Mouse (Mus musculus) common myeloid progenitor, adult 5-6 weeks (primary cell): Measurements from ENCODE around the gene Mrpl17. TPM values are rescaled to one million over a fixed set of nuclear protein-coding genes. Genes with fewer than 3 reads are reported as not detected.

Experiments
- total RNA-seq: library from RNA; stranded (forward); fragments of 200-1000, 187-1606 nt; gene quantifications from 2 replicates; pipeline ENCODE4 v1.2.3, GENCODE M21; 2017

The Mrpl17 gene
- total RNA-seq, 1 experiment from 2014 or later: 53.7 TPM

Other genes with a start within 250 kb of the Mrpl17 start
- 0.64 TPM in 1 of 2 replicates, not detected in the other for gene Apbb1, start 229.4 kb downstream of the Mrpl17 start, total RNA-seq
- not detected in 2 replicates for gene Hpx, start 211.0 kb downstream of the Mrpl17 start, total RNA-seq
- 5.4 and 6.4 TPM in 2 replicates for gene Trim3, start 177.5 kb downstream of the Mrpl17 start, total RNA-seq
- gene Timm10b, start 171.0 kb downstream of the Mrpl17 start, total RNA-seq: 73.5 and 75.4 TPM in 2 replicates
- 28.3 and 30.8 TPM in 2 replicates for gene Arfip2, start 170.7 kb downstream of the Mrpl17 start, total RNA-seq
- 0.15 and 9.0 TPM in 2 replicates for gene Gm45799, start 170.5 kb downstream of the Mrpl17 start, total RNA-seq
- 1.5 and 3.0 TPM in 2 replicates for gene Dnhd1, start 160.3 kb downstream of the Mrpl17 start, total RNA-seq
- 100 and 110 TPM in 2 replicates for gene Ilk, start 74.5 kb downstream of the Mrpl17 start, total RNA-seq
- 26.5 and 32.6 TPM in 2 replicates for gene Rrp8, start 73.7 kb downstream of the Mrpl17 start, total RNA-seq
- gene Taf10, start 66.7 kb downstream of the Mrpl17 start, total RNA-seq: 179 and 220 TPM in 2 replicates
- gene Tpp1, start 58.9 kb downstream of the Mrpl17 start, total RNA-seq: 18.3 and 25.7 TPM in 2 replicates
- 0.18 TPM in 1 of 2 replicates, not detected in the other for gene Dchs1, start 23.4 kb downstream of the Mrpl17 start, total RNA-seq
- 112 and 122 TPM in 2 replicates for gene Gm4070, start 142.9 kb upstream of the Mrpl17 start, total RNA-seq